Mouse (Mus musculus) heart, postnatal 0 days (tissue): ENCODE measurements at regions not wholly inside any gene's neighbourhood (a gene's known extent, or its start where the extent isn't known, plus 50 kb on each side); places are given as distances from the start of the nearest gene placed in this dataset.

Source experiments
- ATAC-seq: fragments of 200-750 bp; cut with Nextera tagmentation; 2 replicates; pipeline ENCODE4 v1.8.0; 2017; ENCODE audit warnings: low read depth, moderate number of reproducible peaks, moderate library complexity; ENCODE audit not compliant: insufficient read depth
- DNase-seq: peaks from one replicate; pipeline ENCODE4 v3.0.0-alpha.2; 2016; ENCODE audit warnings: low spot score
- H3K27ac ChIP-seq: fragments of 300-500 bp; sonication (generic); 2 replicates; pipeline ENCODE4 v1.5.1; 2014; ENCODE audit warnings: low read depth, mild to moderate bottlenecking
- H3K27me3 ChIP-seq: fragments of 300-500 bp; sonication (generic); 2 replicates; pipeline ENCODE4 v1.6.1; 2014; ENCODE audit warnings: low read length, mixed read lengths; ENCODE audit not compliant: control insufficient read depth, insufficient read depth
- H3K36me3 ChIP-seq: fragments of 300-500 bp; sonication (generic); replicated peaks from 2 replicates; pipeline ENCODE4 v1.6.1; 2014; ENCODE audit warnings: low read length, mixed read lengths; ENCODE audit not compliant: control insufficient read depth, insufficient read depth
- H3K4me1 ChIP-seq: fragments of 300-500 bp; sonication (generic); 2 replicates; pipeline ENCODE4 v1.6.1; 2014; ENCODE audit warnings: antibody characterized with exemption; ENCODE audit not compliant: control insufficient read depth, insufficient read depth
- H3K4me2 ChIP-seq: fragments of 300-500 bp; sonication (generic); 2 replicates; pipeline ENCODE4 v1.6.1; 2014; ENCODE audit warnings: low read depth, mild to moderate bottlenecking, low read length, moderate library complexity
- H3K4me3 ChIP-seq: fragments of 300-500 bp; sonication (generic); 2 replicates; pipeline ENCODE4 v1.5.1; 2014; ENCODE audit warnings: low read depth, low read length
- H3K9ac ChIP-seq: fragments of 300-500 bp; sonication (generic); replicated peaks from 2 replicates; pipeline ENCODE4 v1.6.1; 2014; ENCODE audit warnings: low read depth, low read length, mixed read lengths
- H3K9me3 ChIP-seq: fragments of 300-500 bp; sonication (generic); replicated peaks from 2 replicates; pipeline ENCODE4 v1.6.1; 2016; ENCODE audit warnings: low read length; ENCODE audit not compliant: control insufficient read depth
- CTCF ChIP-seq: IDR thresholded peaks from 2 replicates; pipeline ENCODE4 v1.5.1; 2016; ENCODE audit warnings: antibody characterized with exemption, control low read depth, low read depth
- EP300 ChIP-seq: IDR thresholded peaks from 2 replicates; pipeline ENCODE4 v1.6.1; 2016; ENCODE audit warnings: antibody characterized with exemption, low read depth
- WGBS: fragments of 180-500 bp; shearing (Covaris S2); extraction: QIAGEN DNeasy Blood & Tissue Kit; methylation state at CpG from one replicate; pipeline ENCODE4 v1.1.7; 2014; 5-methylcytosine and 5-hydroxymethylcytosine counted together

DNA sequence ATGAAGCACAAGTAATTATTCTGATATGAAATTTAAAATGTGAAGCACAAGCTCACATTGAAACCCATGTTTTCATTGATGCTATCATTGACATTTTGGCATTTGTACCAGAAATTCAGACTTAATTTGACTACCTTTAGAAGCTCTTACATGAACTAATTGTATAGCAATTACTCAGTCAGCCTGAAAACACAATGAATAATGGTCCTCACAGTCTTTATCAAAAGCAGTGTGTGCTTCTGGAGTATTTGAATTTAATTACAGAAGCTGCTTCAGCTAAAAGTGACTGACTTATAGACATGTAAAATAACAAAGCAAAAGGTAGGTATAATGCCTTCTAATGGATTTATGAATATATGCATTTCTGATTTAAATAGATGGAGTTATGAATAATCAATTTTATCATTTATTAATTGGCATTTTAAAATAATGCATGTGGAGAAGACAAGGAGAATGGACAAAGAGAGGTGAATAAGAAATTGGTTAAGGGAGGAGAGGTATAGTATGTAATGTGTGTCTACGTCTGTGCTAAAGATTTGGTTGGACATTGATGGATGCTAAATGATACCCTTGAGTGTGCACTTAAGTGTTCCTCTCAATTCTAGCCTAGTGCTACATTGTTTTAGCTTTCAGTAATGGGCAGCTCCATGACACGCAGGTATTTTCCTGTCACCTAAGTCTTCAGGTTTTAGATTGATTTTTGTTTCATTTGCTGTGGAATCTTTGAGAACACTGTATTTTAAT is 803.2 kb upstream of the Frg1 start:
- no peaks in the 10 kb centered on the region for H3K36me3 ChIP-seq
- no peak for TF ChIP-seq EP300
- no peak for TF ChIP-seq CTCF
- H3K27ac ChIP-seq, result no peak overlapping the region
- no peaks in the 10 kb centered on the region for H3K27me3 ChIP-seq
- no peak overlapping the region for H3K9ac ChIP-seq
- DNase-seq (no peak), ATAC-seq (no peak)
- no peaks in the 10 kb centered on the region for H3K4me1 ChIP-seq
- H3K4me3 ChIP-seq, result no peak overlapping the region
- H3K4me2 ChIP-seq, result no peak overlapping the region
- 54% methylated on average over 2 of the region's 2 CpGs for WGBS
- H3K9me3 ChIP-seq, result no peaks in the 10 kb centered on the region

GRCm38 (mm10) chr8:42210943-42211342 is 794.1 kb upstream of the Frg1 start:
- WGBS, result 42% methylated on average over 2 of the region's 2 CpGs
- Histone ChIP-seq H3K27ac (no peak overlapping the region), H3K4me2 (no peak overlapping the region), H3K9ac (no peak overlapping the region), H3K36me3 (no peaks in the 10 kb centered on the region), H3K9me3 (no peaks in the 10 kb centered on the region), H3K27me3 (no peaks in the 10 kb centered on the region), H3K4me1 (no peaks in the 10 kb centered on the region), H3K4me3 (no peak overlapping the region)
- no peak for ATAC-seq
- no peak for DNase-seq
- no peak for TF ChIP-seq CTCF

- DNase-seq (no peak), ATAC-seq (no peak)
- Histone ChIP-seq H3K9ac (no peak overlapping the region), H3K4me2 (no peak overlapping the region), H3K36me3 (no peaks in the 10 kb centered on the region), H3K27me3 (no peaks in the 10 kb centered on the region), H3K27ac (no peak overlapping the region), H3K4me3 (no peak overlapping the region), H3K4me1 (no peaks in the 10 kb centered on the region), H3K9me3 (no peaks in the 10 kb centered on the region)
- no peak for TF ChIP-seq EP300
- TF ChIP-seq CTCF, result no peak
Observed at GRCm38 (mm10) chr8:42209989-42210388, 793.1 kb upstream of the Frg1 start.

DNA sequence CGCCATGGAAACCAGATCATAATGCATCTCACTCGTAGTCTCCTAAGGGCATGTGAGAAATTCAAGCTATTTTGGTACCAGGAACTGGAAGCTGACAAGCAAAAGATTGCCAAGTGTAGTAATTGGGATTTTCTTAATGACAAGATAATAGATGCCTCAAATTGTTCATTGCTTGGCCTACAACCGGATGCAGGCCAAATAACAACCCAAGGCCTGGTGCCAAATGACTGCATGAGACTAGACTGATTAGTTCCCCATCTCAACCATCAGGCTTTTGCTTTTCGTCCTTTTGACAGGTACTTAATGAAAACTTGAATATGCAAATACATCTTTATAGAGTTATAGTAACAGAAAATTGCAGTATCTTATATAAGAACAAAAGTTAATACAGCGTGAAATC is 780.4 kb upstream of the Frg1 start:
- H3K9ac ChIP-seq, result no peak overlapping the region
- ATAC-seq (no peak), DNase-seq (no peak)
- H3K27ac ChIP-seq, result no peak overlapping the region
- H3K4me2 ChIP-seq, result no peak overlapping the region
- no peaks in the 10 kb centered on the region for H3K4me1 ChIP-seq
- no peaks in the 10 kb centered on the region for H3K9me3 ChIP-seq
- TF ChIP-seq EP300 (no peak), CTCF (no peak)
- whole genome bisulfite sequencing, result 67% methylated on average over 5 of the region's 5 CpGs
- H3K4me3 ChIP-seq, result no peak overlapping the region
- no peaks in the 10 kb centered on the region for H3K36me3 ChIP-seq
- H3K27me3 ChIP-seq, result no peaks in the 10 kb centered on the region

GRCm38 (mm10) chr8:42193902-42194550 is 777.2 kb upstream of the Frg1 start:
- no peak for DNase-seq
- H3K27ac ChIP-seq, result no peak overlapping the region
- ATAC-seq, result no peak
- no peaks in the 10 kb centered on the region for H3K36me3 ChIP-seq
- no peak overlapping the region for H3K4me2 ChIP-seq
- no peak overlapping the region for H3K9ac ChIP-seq
- H3K27me3 ChIP-seq, result no peaks in the 10 kb centered on the region
- no peak for TF ChIP-seq CTCF
- no peak for TF ChIP-seq EP300
- no peaks in the 10 kb centered on the region for H3K4me1 ChIP-seq
- H3K9me3 ChIP-seq, result no peaks in the 10 kb centered on the region
- H3K4me3 ChIP-seq, result no peak overlapping the region
- 91% methylated on average over 1 of the region's 1 CpGs for WGBS

DNA sequence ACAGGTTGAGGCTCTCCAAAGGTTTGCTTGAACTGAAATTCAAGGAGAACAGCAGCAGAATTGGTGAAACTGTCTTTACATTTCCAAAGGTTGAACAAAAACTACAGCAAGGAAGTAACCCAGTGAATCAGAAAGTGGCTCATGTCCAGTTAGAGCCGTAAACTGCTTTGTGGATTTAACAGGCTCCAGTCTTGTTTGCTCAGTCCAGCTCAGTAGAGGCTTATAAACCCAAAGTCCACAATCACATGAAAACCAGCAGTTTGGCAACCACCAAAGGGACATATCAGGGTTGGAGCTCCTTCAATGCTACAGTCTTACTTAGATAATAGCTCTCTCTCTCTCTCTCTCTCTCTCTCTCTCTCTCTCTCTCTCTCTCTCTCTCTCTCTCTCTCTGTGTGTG is 770.2 kb upstream of the Frg1 start:
- Histone ChIP-seq H3K4me1 (no peaks in the 10 kb centered on the region), H3K9ac (no peak overlapping the region), H3K36me3 (no peaks in the 10 kb centered on the region), H3K4me2 (no peak overlapping the region), H3K4me3 (no peak overlapping the region), H3K27me3 (no peaks in the 10 kb centered on the region), H3K9me3 (no peaks in the 10 kb centered on the region), H3K27ac (no peak overlapping the region)
- TF ChIP-seq CTCF (no peak), EP300 (no peak)
- WGBS, result 82% methylated on average over 1 of the region's 1 CpGs
- ATAC-seq (no peak), DNase-seq (no peak)
